Mouse (Mus musculus) stomach, postnatal 0 days (tissue): ENCODE measurements around the gene Dcaf6.

Experiments used
- CTCF ChIP-seq: IDR thresholded peaks from 2 replicates; pipeline ENCODE4 v1.5.1; 2016; ENCODE audit warnings: antibody characterized with exemption, low read depth, mild to moderate bottlenecking, moderate library complexity
- EP300 ChIP-seq: optimal IDR thresholded peaks from 2 replicates; pipeline ENCODE3; 2016; ENCODE audit warnings: antibody characterized with exemption

GRCm38 (mm10) chr1:165461681-165462080, 1.4 kb upstream of the Dcaf6 start:
- TF ChIP-seq CTCF: no peak
- TF ChIP-seq EP300: no peak
